Mouse (Mus musculus): ENCODE results near the gene Ccni. TPM values are rescaled to one million over a fixed set of nuclear protein-coding genes. Genes with fewer than 3 reads are reported as not detected.
A peak's percentile ranks its signal among the peaks of the same experiment; 100 is the strongest.

Ccni gene
- polyA plus RNA-seq, 1 experiment from 2014 or later: 111 TPM

- H3K27ac ChIP-seq: no peak overlapping the region
- ATAC-seq (replicated peaks; ENCODE audit: low FRiP score): no peak
- 61% methylated on average over 3 of the region's 3 CpGs for WGBS
- H3K27me3 ChIP-seq: no peaks in the 10 kb centered on the region
- no peak overlapping the region for H3K9ac ChIP-seq
- no peaks in the 10 kb centered on the region for H3K9me3 ChIP-seq (replicated peaks)
- H3K4me1 ChIP-seq: no peaks in the 10 kb centered on the region
- H3K4me2 ChIP-seq: no peak overlapping the region
- no peak overlapping the region for H3K4me3 ChIP-seq (replicated peaks)
- H3K36me3 ChIP-seq: no peaks in the 10 kb centered on the region
Measured at GRCm38 (mm10) chr5:93231721-93232120, 25.4 kb upstream of the Ccni start.

- H3K4me2 ChIP-seq: no peak overlapping the region
- no peak overlapping the region for H3K4me3 ChIP-seq (replicated peaks)
- H3K27me3 ChIP-seq: no peaks in the 10 kb centered on the region
- no peak overlapping the region for H3K27ac ChIP-seq
- no peak overlapping the region for H3K9ac ChIP-seq
- no peaks in the 10 kb centered on the region for H3K9me3 ChIP-seq (replicated peaks)
- no peak for ATAC-seq (replicated peaks; ENCODE audit: low FRiP score)
- no peaks in the 10 kb centered on the region for H3K4me1 ChIP-seq
- H3K36me3 ChIP-seq: no peaks in the 10 kb centered on the region
- WGBS: 84% methylated on average over 2 of the region's 2 CpGs
Measured at GRCm38 (mm10) chr5:93229527-93229926, 23.2 kb upstream of the Ccni start.

- Histone ChIP-seq H3K36me3 (no peaks in the 10 kb centered on the region), H3K4me3 (replicated peaks) (no peak overlapping the region), H3K27ac (no peak overlapping the region), H3K27me3 (no peaks in the 10 kb centered on the region), H3K9me3 (replicated peaks) (no peaks in the 10 kb centered on the region), H3K4me1 (no peaks in the 10 kb centered on the region), H3K4me2 (no peak overlapping the region), H3K9ac (no peak overlapping the region)
- 92% methylated on average over 3 of the region's 3 CpGs for WGBS
- no peak for ATAC-seq (replicated peaks; ENCODE audit: low FRiP score)
Measured at GRCm38 (mm10) chr5:93227157-93227556, 20.9 kb upstream of the Ccni start.

GRCm38 (mm10) chr5:93224549-93224948, 18.3 kb upstream of the Ccni start:
- no peak for ATAC-seq (replicated peaks; ENCODE audit: low FRiP score)
- H3K4me2 ChIP-seq: no peak overlapping the region
- H3K27me3 ChIP-seq: no peaks in the 10 kb centered on the region
- no peaks in the 10 kb centered on the region for H3K4me1 ChIP-seq
- H3K36me3 ChIP-seq: no peaks in the 10 kb centered on the region
- no peak overlapping the region for H3K4me3 ChIP-seq (replicated peaks)
- no peak overlapping the region for H3K9ac ChIP-seq
- H3K27ac ChIP-seq: no peak overlapping the region
- 80% methylated on average over 2 of the region's 2 CpGs for WGBS
- H3K9me3 ChIP-seq (replicated peaks): no peaks in the 10 kb centered on the region

- Histone ChIP-seq H3K27ac (peak overlapping the region; percentile 32; the same call in 1 of the 2 replicates), H3K27me3 (no peaks in the 10 kb centered on the region), H3K9me3 (replicated peaks) (no peaks in the 10 kb centered on the region), H3K4me1 (no peaks in the 10 kb centered on the region), H3K36me3 (no peaks in the 10 kb centered on the region), H3K4me3 (replicated peaks) (no peak overlapping the region), H3K4me2 (no peak overlapping the region), H3K9ac (no peak overlapping the region)
- ATAC-seq (replicated peaks; ENCODE audit: low FRiP score): no peak
- 51% methylated on average over 3 of the region's 3 CpGs for WGBS
Measured at GRCm38 (mm10) chr5:93221661-93222060, 15.4 kb upstream of the Ccni start.

- H3K36me3 ChIP-seq: no peaks in the 10 kb centered on the region
- H3K4me1 ChIP-seq: no peaks in the 10 kb centered on the region
- H3K9me3 ChIP-seq (replicated peaks): no peaks in the 10 kb centered on the region
- H3K4me3 ChIP-seq (replicated peaks): no peak overlapping the region
- ATAC-seq (replicated peaks; ENCODE audit: low FRiP score): no peak
- H3K27ac ChIP-seq: no peak overlapping the region
- H3K4me2 ChIP-seq: no peak overlapping the region
- H3K27me3 ChIP-seq: no peaks in the 10 kb centered on the region
- no peak overlapping the region for H3K9ac ChIP-seq
- WGBS: 90% methylated on average over 3 of the region's 3 CpGs
Measured at GRCm38 (mm10) chr5:93218375-93218774, 12.1 kb upstream of the Ccni start.

GRCm38 (mm10) chr5:93207555-93207954, 1.3 kb upstream of the Ccni start:
- Histone ChIP-seq H3K9me3 (replicated peaks) (no peaks in the 10 kb centered on the region), H3K4me2 (peak overlapping the region; percentile 66), H3K4me1 (peaks cover 17% of the 10 kb centered on the region), H3K9ac (no peak overlapping the region), H3K27me3 (no peaks in the 10 kb centered on the region), H3K4me3 (replicated peaks) (no peak overlapping the region), H3K27ac (peak overlapping the region; percentile 96), H3K36me3 (no peaks in the 10 kb centered on the region)
- ATAC-seq (replicated peaks; ENCODE audit: low FRiP score): no peak
- 34% methylated on average over 1 of the region's 1 CpGs for WGBS

GRCm38 (mm10) chr5:93207006-93207348, 682 bp upstream of the Ccni start:
- peaks cover 2% of the 10 kb centered on the region for H3K36me3 ChIP-seq
- no peaks in the 10 kb centered on the region for H3K9me3 ChIP-seq (replicated peaks)
- ATAC-seq (replicated peaks; ENCODE audit: low FRiP score): peak; percentile 38
- peak overlapping the region; percentile 66 for H3K4me2 ChIP-seq
- peak overlapping the region; percentile 95 for H3K4me3 ChIP-seq (replicated peaks)
- H3K4me1 ChIP-seq: peaks cover 17% of the 10 kb centered on the region
- peak overlapping the region; percentile 96 for H3K27ac ChIP-seq
- H3K9ac ChIP-seq: peak overlapping the region; percentile 97
- no peaks in the 10 kb centered on the region for H3K27me3 ChIP-seq
- WGBS: 4% methylated on average over 6 of the region's 6 CpGs

- Histone ChIP-seq H3K27ac (peak overlapping the region; percentile 96), H3K4me2 (peak overlapping the region; percentile 71), H3K9ac (peak overlapping the region; percentile 97), H3K27me3 (no peaks in the 10 kb centered on the region), H3K4me1 (peaks cover 17% of the 10 kb centered on the region), H3K9me3 (replicated peaks) (no peaks in the 10 kb centered on the region), H3K36me3 (peaks cover 15% of the 10 kb centered on the region), H3K4me3 (replicated peaks) (peak overlapping the region; percentile 95)
- WGBS: under 1% methylated on average over 43 of the region's 63 CpGs
- peak; percentile 66 for ATAC-seq (replicated peaks; ENCODE audit: low FRiP score)
Measured at GRCm38 (mm10) chr5:93205371-93206108, 755 bp downstream of the Ccni start.

- 54% methylated on average over 1 of the region's 1 CpGs for WGBS
- H3K36me3 ChIP-seq: peaks cover 52% of the 10 kb centered on the region
- ATAC-seq (replicated peaks; ENCODE audit: low FRiP score): no peak
- no peaks in the 10 kb centered on the region for H3K27me3 ChIP-seq
- peaks cover 14% of the 10 kb centered on the region for H3K4me1 ChIP-seq
- no peak overlapping the region for H3K4me2 ChIP-seq
- H3K9me3 ChIP-seq (replicated peaks): no peaks in the 10 kb centered on the region
- H3K27ac ChIP-seq: no peak overlapping the region
- H3K9ac ChIP-seq: no peak overlapping the region
- H3K4me3 ChIP-seq (replicated peaks): no peak overlapping the region
Measured at GRCm38 (mm10) chr5:93201181-93201580, 5.1 kb downstream of the Ccni start.

GRCm38 (mm10) chr5:93198232-93198631, 8.1 kb downstream of the Ccni start:
- ATAC-seq (replicated peaks; ENCODE audit: low FRiP score): no peak
- Histone ChIP-seq H3K27me3 (no peaks in the 10 kb centered on the region), H3K4me2 (no peak overlapping the region), H3K9me3 (replicated peaks) (no peaks in the 10 kb centered on the region), H3K9ac (no peak overlapping the region), H3K4me1 (0 out of 2 replicates have a peak, but pooled peaks cover 3% of the 10 kb centered on the region), H3K27ac (no peak overlapping the region), H3K4me3 (replicated peaks) (no peak overlapping the region), H3K36me3 (peaks cover 69% of the 10 kb centered on the region)
- 87% methylated on average over 3 of the region's 3 CpGs for WGBS

- Histone ChIP-seq H3K4me3 (replicated peaks) (no peak overlapping the region), H3K4me2 (no peak overlapping the region), H3K27ac (no peak overlapping the region), H3K9me3 (replicated peaks) (no peaks in the 10 kb centered on the region), H3K4me1 (no peaks in the 10 kb centered on the region), H3K36me3 (peaks cover 65% of the 10 kb centered on the region), H3K9ac (no peak overlapping the region), H3K27me3 (no peaks in the 10 kb centered on the region)
- no peak for ATAC-seq (replicated peaks; ENCODE audit: low FRiP score)
- 94% methylated on average over 5 of the region's 5 CpGs for WGBS
Measured at GRCm38 (mm10) chr5:93190428-93190827, 15.9 kb downstream of the Ccni start.

- Histone ChIP-seq H3K27ac (no peak overlapping the region), H3K9ac (no peak overlapping the region), H3K9me3 (replicated peaks) (no peaks in the 10 kb centered on the region), H3K4me2 (no peak overlapping the region), H3K4me1 (no peaks in the 10 kb centered on the region), H3K36me3 (peaks cover 67% of the 10 kb centered on the region), H3K4me3 (replicated peaks) (no peak overlapping the region), H3K27me3 (no peaks in the 10 kb centered on the region)
- ATAC-seq (replicated peaks; ENCODE audit: low FRiP score): no peak
- 72% methylated on average over 3 of the region's 3 CpGs for WGBS
Measured at GRCm38 (mm10) chr5:93189607-93190006, 16.7 kb downstream of the Ccni start.

Measured in kidney, embryonic 15.5 days (tissue).